Mouse (Mus musculus): ENCODE results near the gene Rab3c. TPM values are rescaled to one million over a fixed set of nuclear protein-coding genes. Genes with fewer than 3 reads are reported as not detected.

Gene Rab3c
- total RNA-seq (2021), result 100 to 1,000 TPM; 179 to 180 TPM
- long read RNA-seq, experiment 1, full-length matches to known transcripts, result 7 of 45 reads
- long read RNA-seq, experiment 1, partial matches to known transcripts, result 1 of 45 reads
- long read RNA-seq, experiment 1, other reads (novel, unspliced or antisense), result 37 of 45 reads
- long read RNA-seq, experiment 2, full-length matches to known transcripts, result 8 of 32 reads
- long read RNA-seq, experiment 2, partial matches to known transcripts, result 1 of 32 reads
- long read RNA-seq, experiment 2, other reads (novel, unspliced or antisense), result 23 of 32 reads

GRCm38 (mm10) chr13:110280563-110281144 is at the start of gene Rab3c:
TSS of gene Rab3c (minus strand) at chr13:110280996.
- Histone ChIP-seq H3K27ac (peak within 1 kb of the TSS; percentile 72), H3K4me3 (peak within 1 kb of the TSS; percentile 63)
- intact Hi-C loops (cut with DNase I), result no loop called here
- TF ChIP-seq CTCF (IDR thresholded peaks at IDR 0.05), result no peak
- peak; percentile 18 to 30 for DNase-seq (ENCODE audit: extremely low spot score in 1 of 2, low spot score in 2 of 2)

DNA sequence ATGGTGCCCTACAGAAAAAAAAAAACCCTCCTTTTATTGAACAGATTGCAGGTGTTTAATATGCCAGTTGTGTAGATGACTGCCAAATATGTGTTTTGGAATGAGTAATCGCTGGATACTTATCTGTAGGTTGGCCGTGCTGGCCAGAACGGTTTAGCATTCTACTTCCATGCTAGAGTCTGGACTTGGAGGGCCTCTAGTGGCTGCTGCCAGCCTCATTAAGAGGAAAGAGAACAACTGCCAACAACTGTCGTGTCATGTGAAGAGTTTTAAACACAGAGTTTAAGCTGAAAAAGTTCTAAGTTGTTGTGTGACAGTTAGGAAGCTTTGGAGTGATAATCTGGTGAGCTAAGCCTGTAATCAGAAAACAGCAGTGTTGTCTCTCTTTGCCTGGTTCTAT is 38.0 kb upstream of the Rab3c start:
- intact Hi-C loops (cut with DNase I), result loop anchor here (2.0 kb wide), 1 partner anchor 256 kb away; no protein-coding TSS in a partner anchor
- Histone ChIP-seq H3K27ac (no peak overlapping the region), H3K4me3 (no peak overlapping the region)
- peak; percentile 12 to 18 for DNase-seq (ENCODE audit: extremely low spot score in 1 of 2, low spot score in 2 of 2)
- TF ChIP-seq CTCF (IDR thresholded peaks at IDR 0.05), result peak; percentile 51

DNA sequence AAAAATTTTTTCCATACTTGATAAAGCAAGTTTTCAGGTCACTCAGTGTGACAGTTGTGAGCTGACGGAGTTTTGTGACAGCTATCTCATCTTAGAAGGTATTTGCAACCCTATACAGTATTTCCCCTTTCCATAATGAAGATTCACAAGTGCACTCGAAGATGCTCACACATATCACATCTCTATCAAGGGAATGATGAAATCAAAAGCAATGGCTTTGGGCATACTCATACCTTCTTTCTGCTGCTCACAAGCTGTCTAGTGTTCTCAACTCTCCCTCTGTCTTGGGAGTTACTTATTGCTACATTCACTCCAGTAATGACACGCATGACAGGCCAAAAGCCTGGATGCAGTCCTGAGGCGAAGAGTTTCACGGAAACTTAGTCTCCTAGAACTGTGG is 26.4 kb upstream of the Rab3c start:
- Histone ChIP-seq H3K27ac (no peak overlapping the region), H3K4me3 (no peak overlapping the region)
- DNase-seq (ENCODE audit: extremely low spot score in 1 of 2, low spot score in 2 of 2), result no peak
- intact Hi-C loops (cut with DNase I), result no loop called here
- no peak for TF ChIP-seq CTCF (IDR thresholded peaks at IDR 0.05)

DNA sequence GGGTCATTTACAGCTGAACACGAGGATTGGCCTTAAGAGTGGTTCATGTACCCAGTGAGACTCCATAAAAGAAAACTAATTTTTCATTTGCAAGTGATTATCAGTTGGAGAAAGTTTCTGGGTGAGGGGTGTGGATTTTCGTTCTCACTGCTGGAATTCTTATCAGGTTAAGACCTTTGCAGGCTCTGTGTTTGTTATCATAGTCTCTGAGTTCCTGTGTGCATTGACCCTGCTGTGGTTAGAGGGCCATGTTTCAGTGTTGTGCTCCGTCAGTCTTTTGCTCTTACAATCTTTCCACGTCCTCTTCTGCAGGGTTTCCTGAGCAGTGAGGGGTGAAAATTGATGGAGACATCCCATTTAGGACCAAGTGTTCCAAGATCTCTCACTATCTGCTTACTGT is 16.3 kb upstream of the Rab3c start:
- Histone ChIP-seq H3K27ac (no peak overlapping the region), H3K4me3 (no peak overlapping the region)
- no peak for TF ChIP-seq CTCF (IDR thresholded peaks at IDR 0.05)
- intact Hi-C loops (cut with DNase I), result no loop called here
- no peak for DNase-seq (ENCODE audit: extremely low spot score in 1 of 2, low spot score in 2 of 2)

- no peak for DNase-seq (ENCODE audit: extremely low spot score in 1 of 2, low spot score in 2 of 2)
- TF ChIP-seq CTCF (IDR thresholded peaks at IDR 0.05), result no peak
- intact Hi-C loops (cut with DNase I), result no loop called here
- H3K4me3 ChIP-seq, result no peak overlapping the region
- H3K27ac ChIP-seq, result no peak overlapping the region
Observed at GRCm38 (mm10) chr13:110288499-110288898, 7.7 kb upstream of the Rab3c start.

DNA sequence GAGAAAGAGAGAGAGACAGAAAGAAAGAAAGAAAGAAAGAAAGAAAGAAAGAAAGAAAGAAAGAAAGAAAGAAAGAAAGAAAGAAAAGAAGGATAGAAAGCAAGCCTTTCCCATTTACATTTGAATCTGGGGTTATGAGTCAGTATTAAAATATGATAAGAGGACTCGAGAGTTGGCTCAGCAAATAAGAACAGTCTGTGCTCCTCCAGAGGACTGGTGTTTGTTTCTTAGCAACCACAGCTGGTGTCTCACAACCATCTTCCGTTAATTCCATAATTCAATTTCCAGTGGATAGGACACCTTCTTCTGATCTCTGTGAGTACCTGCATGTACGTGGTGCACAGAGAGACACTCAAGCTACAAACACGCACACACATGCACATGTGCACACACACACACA is 3.0 kb upstream of the Rab3c start:
- Histone ChIP-seq H3K4me3 (no peak overlapping the region), H3K27ac (no peak overlapping the region)
- intact Hi-C loops (cut with DNase I), result no loop called here
- DNase-seq (ENCODE audit: extremely low spot score in 1 of 2, low spot score in 2 of 2), result no peak
- no peak for TF ChIP-seq CTCF (IDR thresholded peaks at IDR 0.05)

GRCm38 (mm10) chr13:110280028-110280562 is 701 bp downstream of the Rab3c start:
- no peak for TF ChIP-seq CTCF (IDR thresholded peaks at IDR 0.05)
- DNase-seq (ENCODE audit: extremely low spot score in 1 of 2, low spot score in 2 of 2), result peak; percentile 78 to 81
- intact Hi-C loops (cut with DNase I), result no loop called here
- Histone ChIP-seq H3K4me3 (peak overlapping the region; percentile 63), H3K27ac (peak overlapping the region; percentile 72)

DNA sequence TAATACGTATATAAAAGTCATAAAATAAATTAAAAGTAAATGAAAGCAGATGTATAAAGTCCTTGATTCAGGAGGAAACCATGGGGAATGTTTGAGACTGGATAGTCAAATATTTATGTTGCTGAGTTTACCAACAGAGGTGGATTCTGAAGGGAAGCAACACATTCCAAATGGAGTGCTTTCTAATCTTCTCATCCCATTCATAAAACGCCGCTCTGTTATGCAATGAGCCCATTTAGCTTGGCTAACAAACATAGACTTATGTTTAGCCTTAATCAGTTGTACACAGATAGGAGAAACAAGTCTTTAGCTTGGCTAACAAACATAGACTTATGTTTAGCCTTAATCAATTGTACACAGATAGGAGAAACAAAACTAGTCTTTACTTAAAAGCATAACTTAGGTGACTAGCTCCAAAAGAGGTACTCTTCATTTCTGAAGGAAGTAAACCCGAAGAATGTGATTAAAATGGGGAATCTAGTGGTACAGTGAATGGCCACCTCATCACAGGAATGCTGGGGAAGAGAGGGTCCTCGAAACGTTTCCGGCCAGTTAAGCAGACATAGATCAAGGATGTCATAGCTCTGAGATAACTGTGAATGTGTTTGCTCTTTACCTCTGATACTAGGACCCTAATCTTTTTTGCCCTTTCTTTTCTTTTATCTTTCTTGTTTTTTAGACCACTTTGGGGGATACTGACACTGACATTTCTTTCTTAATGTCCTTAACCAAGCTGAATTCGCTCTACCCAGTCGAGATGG is 1.6 kb downstream of the Rab3c start:
- DNase-seq (ENCODE audit: extremely low spot score in 1 of 2, low spot score in 2 of 2), result no peak
- intact Hi-C loops (cut with DNase I), result loop anchor here (5.0 kb wide), 1 partner anchor 88 kb away; no protein-coding TSS in a partner anchor
- Histone ChIP-seq H3K4me3 (peak overlapping the region; percentile 63), H3K27ac (peak overlapping the region; percentile 72)
- TF ChIP-seq CTCF (IDR thresholded peaks at IDR 0.05), result no peak

GRCm38 (mm10) chr13:110277709-110278108 is 3.1 kb downstream of the Rab3c start:
- no peak overlapping the region for H3K4me3 ChIP-seq
- intact Hi-C loops (cut with DNase I), result loop anchor here (5.0 kb wide), 1 partner anchor 90 kb away; no protein-coding TSS in a partner anchor

GRCm38 (mm10) chr13:110275471-110275870 is 5.3 kb downstream of the Rab3c start:
- H3K27ac ChIP-seq, result no peak overlapping the region
- DNase-seq (ENCODE audit: extremely low spot score in 1 of 2, low spot score in 2 of 2), result no peak
- no peak for TF ChIP-seq CTCF (IDR thresholded peaks at IDR 0.05)
- H3K4me3 ChIP-seq, result no peak overlapping the region
- intact Hi-C loops (cut with DNase I), result loop anchor here (5.0 kb wide), 1 partner anchor 92 kb away; no protein-coding TSS in a partner anchor

More at GRCm38 (mm10) chr13:110277709-110278108, 3.1 kb downstream of the Rab3c start:
- no peak for DNase-seq (ENCODE audit: extremely low spot score in 1 of 2, low spot score in 2 of 2)
- no peak for TF ChIP-seq CTCF (IDR thresholded peaks at IDR 0.05)
- H3K27ac ChIP-seq, result no peak overlapping the region

- no peak for DNase-seq (ENCODE audit: extremely low spot score in 1 of 2, low spot score in 2 of 2)
- Histone ChIP-seq H3K4me3 (no peak overlapping the region), H3K27ac (no peak overlapping the region)
- intact Hi-C loops (cut with DNase I), result no loop called here
- TF ChIP-seq CTCF (IDR thresholded peaks at IDR 0.05), result no peak
Observed at GRCm38 (mm10) chr13:110260649-110261048, 20.1 kb downstream of the Rab3c start.

- H3K27ac ChIP-seq, result no peak overlapping the region
- H3K4me3 ChIP-seq, result no peak overlapping the region
- DNase-seq (ENCODE audit: extremely low spot score in 1 of 2, low spot score in 2 of 2), result no peak
- TF ChIP-seq CTCF (IDR thresholded peaks at IDR 0.05), result no peak
- intact Hi-C loops (cut with DNase I), result no loop called here
Observed at GRCm38 (mm10) chr13:110251453-110251852, 29.3 kb downstream of the Rab3c start.
